Mouse (Mus musculus) hindbrain, postnatal 0 days (tissue): ENCODE results near the gene Nacc1. TPM values are rescaled to one million over a fixed set of nuclear protein-coding genes. Genes with fewer than 3 reads are reported as not detected.

ENCODE experiments used
- ATAC-seq: fragments of 200-750 bp; cut with Nextera tagmentation; 2 replicates; pipeline ENCODE4 v1.8.0; 2017; ENCODE audit warnings: mild to moderate bottlenecking, moderate TSS enrichment, moderate library complexity
- DNase-seq: peaks from one replicate; pipeline ENCODE4 v3.0.0-alpha.2; 2015; ENCODE audit warnings: low spot score
- H3K27ac ChIP-seq: fragments of 300-500 bp; sonication (generic); 2 replicates; pipeline ENCODE4 v1.5.1; 2014; ENCODE audit warnings: mild to moderate bottlenecking
- H3K27me3 ChIP-seq: fragments of 300-500 bp; sonication (generic); 2 replicates; pipeline ENCODE4 v1.6.1; 2014; ENCODE audit warnings: low read length, mixed read lengths; ENCODE audit not compliant: insufficient read depth
- H3K36me3 ChIP-seq: fragments of 300-500 bp; sonication (generic); 2 replicates; pipeline ENCODE4 v1.6.1; 2014; ENCODE audit warnings: low read length, mixed read lengths; ENCODE audit not compliant: insufficient read depth
- H3K4me1 ChIP-seq: fragments of 300-500 bp; sonication (generic); 2 replicates; pipeline ENCODE4 v1.6.1; 2014; ENCODE audit warnings: antibody characterized with exemption, low read length, mixed read lengths; ENCODE audit not compliant: insufficient read depth
- H3K4me2 ChIP-seq: fragments of 300-500 bp; sonication (generic); 2 replicates; pipeline ENCODE4 v1.6.1; 2014; ENCODE audit warnings: low read depth, mild to moderate bottlenecking, low read length, moderate library complexity, mixed read lengths
- H3K4me3 ChIP-seq: fragments of 300-500 bp; sonication (generic); 2 replicates; pipeline ENCODE4 v1.5.1; 2014; ENCODE audit warnings: low read length
- H3K9ac ChIP-seq: fragments of 300-500 bp; sonication (generic); replicated peaks from 2 replicates; pipeline ENCODE4 v1.6.1; 2014; ENCODE audit warnings: mild to moderate bottlenecking, low read length, moderate library complexity, mixed read lengths
- H3K9me3 ChIP-seq: fragments of 300-500 bp; sonication (generic); 2 replicates; pipeline ENCODE4 v1.6.1; 2016; ENCODE audit warnings: low read length, mixed read lengths
- CTCF ChIP-seq: IDR thresholded peaks from 2 replicates; pipeline ENCODE4 v1.5.1; 2016; ENCODE audit warnings: antibody characterized with exemption, control low read depth, low read depth
- WGBS: fragments of 180-500 bp; shearing (Covaris S2); extraction: QIAGEN DNeasy Blood & Tissue Kit; methylation state at CpG from one replicate; pipeline ENCODE4 v1.1.7; 2014; 5-methylcytosine and 5-hydroxymethylcytosine counted together
- polyA plus RNA-seq: library from polyadenylated mRNA; unstranded; fragments of >200 nt; fragmentation: Nextera tagmentation; extraction: Ambion mirVana; gene quantifications from 2 replicates; pipeline ENCODE4 v1.2.1, GENCODE M21; 2015
- total RNA-seq: library from RNA; depleted of rRNA; stranded (reverse); fragments of >200 nt; gene quantifications from 2 replicates; pipeline ENCODE4 v1.2.3, GENCODE M21; 2014

The Nacc1 gene
- total and polyA plus RNA-seq, 2 experiments from 2014 or later = 14.9 to 129 TPM

- ATAC-seq (no peak), DNase-seq (peak; percentile 51)
- H3K36me3 ChIP-seq = no peaks in the 10 kb centered on the region; the same call in 1 of the 2 replicates
- H3K9me3 ChIP-seq = no peaks in the 10 kb centered on the region
- peaks cover 59% of the 10 kb centered on the region for H3K4me1 ChIP-seq
- H3K27ac ChIP-seq = peak overlapping the region; percentile 82
- 0 out of 2 replicates have a peak overlapping the region, but pooled peaks have one; percentile 34 for H3K9ac ChIP-seq
- no peaks in the 10 kb centered on the region for H3K27me3 ChIP-seq
- WGBS = 37% methylated on average over 11 of the region's 11 CpGs
- no peak overlapping the region for H3K4me3 ChIP-seq
- no peak for TF ChIP-seq CTCF
- H3K4me2 ChIP-seq = no peak overlapping the region
These were observed 43.9 kb upstream of the Nacc1 start for GRCm38 (mm10) chr8:84731371-84732177.

- DNase-seq (no peak), ATAC-seq (no peak; the same call in 1 of the 2 replicates)
- WGBS = 34% methylated on average over 9 of the region's 9 CpGs
- peak overlapping the region; percentile 82 for H3K27ac ChIP-seq
- peak overlapping the region; percentile 34 for H3K9ac ChIP-seq
- no peaks in the 10 kb centered on the region for H3K27me3 ChIP-seq
- no peak overlapping the region for H3K4me2 ChIP-seq
- TF ChIP-seq CTCF = no peak
- H3K36me3 ChIP-seq = no peaks in the 10 kb centered on the region; the same call in 1 of the 2 replicates
- H3K4me1 ChIP-seq = peaks cover 59% of the 10 kb centered on the region
- H3K9me3 ChIP-seq = no peaks in the 10 kb centered on the region
- H3K4me3 ChIP-seq = no peak overlapping the region
These were observed 43.1 kb upstream of the Nacc1 start for GRCm38 (mm10) chr8:84730541-84731370.

- 67% methylated on average over 16 of the region's 16 CpGs for WGBS
- H3K9me3 ChIP-seq = no peaks in the 10 kb centered on the region
- no peaks in the 10 kb centered on the region for H3K27me3 ChIP-seq
- H3K9ac ChIP-seq = peak overlapping the region; percentile 34; the same call in 1 of the 2 replicates
- DNase-seq (peak; percentile 67), ATAC-seq (peak; percentile 11; the same call in 1 of the 2 replicates)
- no peak overlapping the region for H3K4me3 ChIP-seq
- TF ChIP-seq CTCF = no peak
- H3K4me2 ChIP-seq = no peak overlapping the region
- H3K27ac ChIP-seq = peak overlapping the region; percentile 82
- no peaks in the 10 kb centered on the region; the same call in 1 of the 2 replicates for H3K36me3 ChIP-seq
- peaks cover 56% of the 10 kb centered on the region for H3K4me1 ChIP-seq
These were observed 42.3 kb upstream of the Nacc1 start for GRCm38 (mm10) chr8:84729921-84730362.

GRCm38 (mm10) chr8:84728474-84728873, 40.8 kb upstream of the Nacc1 start:
- WGBS = 33% methylated on average over 3 of the region's 3 CpGs
- Histone ChIP-seq H3K4me3 (no peak overlapping the region), H3K9me3 (no peaks in the 10 kb centered on the region), H3K27ac (peak overlapping the region; percentile 82), H3K4me2 (no peak overlapping the region), H3K4me1 (peaks cover 64% of the 10 kb centered on the region), H3K36me3 (no peaks in the 10 kb centered on the region; the same call in 1 of the 2 replicates), H3K9ac (no peak overlapping the region), H3K27me3 (no peaks in the 10 kb centered on the region)
- DNase-seq (peak; percentile 74), ATAC-seq (peak; percentile 77)
- TF ChIP-seq CTCF = no peak

- DNase-seq = peak; percentile 52
- H3K4me2 ChIP-seq = no peak overlapping the region
- peaks cover 45% of the 10 kb centered on the region for H3K4me1 ChIP-seq
These were observed 38.2 kb upstream of the Nacc1 start for GRCm38 (mm10) chr8:84725941-84726259.

GRCm38 (mm10) chr8:84725246-84725940, 37.7 kb upstream of the Nacc1 start:
- ATAC-seq = no peak
- Histone ChIP-seq H3K4me1 (peaks cover 40% of the 10 kb centered on the region), H3K9me3 (no peaks in the 10 kb centered on the region), H3K4me3 (no peak overlapping the region), H3K9ac (no peak overlapping the region), H3K27me3 (no peaks in the 10 kb centered on the region), H3K27ac (peak overlapping the region; percentile 7), H3K36me3 (peaks cover 9% of the 10 kb centered on the region; the same call in 1 of the 2 replicates), H3K4me2 (no peak overlapping the region)
- WGBS = 57% methylated on average over 10 of the region's 10 CpGs
- TF ChIP-seq CTCF = no peak
- DNase-seq = no peak

More at GRCm38 (mm10) chr8:84725941-84726259, 38.2 kb upstream of the Nacc1 start:
- Histone ChIP-seq H3K4me3 (no peak overlapping the region), H3K27me3 (no peaks in the 10 kb centered on the region), H3K9me3 (no peaks in the 10 kb centered on the region), H3K9ac (no peak overlapping the region), H3K27ac (peak overlapping the region; percentile 7; the same call in 1 of the 2 replicates), H3K36me3 (peaks cover 9% of the 10 kb centered on the region; the same call in 1 of the 2 replicates)
- 21% methylated on average over 3 of the region's 3 CpGs for WGBS
- TF ChIP-seq CTCF = peak; percentile 64
- ATAC-seq = no peak
